Mouse (Mus musculus) heart, embryonic 11.5 days (tissue): Measurements from ENCODE around the gene Narf. TPM values are rescaled to one million over a fixed set of nuclear protein-coding genes. Genes with fewer than 3 reads are reported as not detected.

Source experiments
- ATAC-seq: fragments of 200-750 bp; cut with Nextera tagmentation; replicated peaks from 2 replicates; pipeline ENCODE4 v1.8.0; 2017; ENCODE audit warnings: moderate library complexity; ENCODE audit not compliant: insufficient number of reproducible peaks, low FRiP score, low TSS enrichment
- H3K27ac ChIP-seq: fragments of 300-500 bp; sonication (generic); 2 replicates; pipeline ENCODE4 v1.5.1; 2014; ENCODE audit warnings: mild to moderate bottlenecking, low read depth, low read length
- H3K27me3 ChIP-seq: fragments of 300-500 bp; sonication (generic); 2 replicates; pipeline ENCODE4 v1.6.1; 2014; ENCODE audit warnings: mild to moderate bottlenecking, low read length, mixed read lengths; ENCODE audit not compliant: control insufficient read depth, insufficient read depth
- H3K36me3 ChIP-seq: fragments of 300-500 bp; sonication (generic); 2 replicates; pipeline ENCODE4 v1.6.1; 2014; ENCODE audit warnings: mild to moderate bottlenecking, low read length, moderate library complexity, mixed read lengths; ENCODE audit not compliant: control insufficient read depth, insufficient read depth
- H3K4me1 ChIP-seq: fragments of 300-500 bp; sonication (generic); 2 replicates; pipeline ENCODE4 v1.6.1; 2014; ENCODE audit warnings: low read length; ENCODE audit not compliant: control insufficient read depth, insufficient read depth
- H3K4me2 ChIP-seq: fragments of 300-500 bp; sonication (generic); 2 replicates; pipeline ENCODE4 v1.6.1; 2014; ENCODE audit warnings: mild to moderate bottlenecking, moderate library complexity
- H3K4me3 ChIP-seq: fragments of 300-500 bp; sonication (generic); 2 replicates; pipeline ENCODE4 v1.5.1; 2014; ENCODE audit warnings: low read depth, low read length
- H3K9ac ChIP-seq: fragments of 300-500 bp; sonication (generic); 2 replicates; pipeline ENCODE4 v1.6.1; 2014; ENCODE audit warnings: mild to moderate bottlenecking, low read depth, low read length, moderate library complexity
- H3K9me3 ChIP-seq: fragments of 300-500 bp; sonication (generic); replicated peaks from 2 replicates; pipeline ENCODE4 v1.6.1; 2016; ENCODE audit warnings: low read length; ENCODE audit not compliant: control insufficient read depth
- WGBS: fragments of 180-500 bp; shearing (Covaris S2); extraction: QIAGEN DNeasy Blood & Tissue Kit; methylation state at CpG from one replicate; pipeline ENCODE4 v1.1.7; 2014; ENCODE audit not compliant: insufficient replicate concordance; 5-methylcytosine and 5-hydroxymethylcytosine counted together
- polyA plus RNA-seq: library from polyadenylated mRNA; unstranded; fragments of >200 nt; fragmentation: Nextera tagmentation; extraction: Ambion mirVana; gene quantifications from 2 replicates; pipeline ENCODE4 v1.2.1, GENCODE M21; 2014

Narf gene
- polyA plus RNA-seq, 1 experiment from 2014 or later = 51.3 TPM

DNA sequence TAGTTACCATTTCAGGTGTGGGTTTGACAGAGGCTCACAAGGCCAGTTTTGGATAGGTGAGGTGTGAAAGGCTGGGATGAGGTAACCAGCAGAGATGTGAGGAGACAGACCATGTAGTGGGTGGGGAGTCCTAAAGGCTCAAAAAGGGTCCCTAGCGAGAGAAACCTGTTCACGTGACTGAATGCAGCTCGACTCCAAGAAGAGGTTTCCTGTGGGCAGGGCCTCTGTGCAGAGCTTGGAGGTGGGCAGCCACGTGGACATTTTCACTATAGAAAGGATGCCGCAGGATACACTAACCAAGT is 33.2 kb upstream of the Narf start:
- H3K36me3 ChIP-seq = no peaks in the 10 kb centered on the region
- WGBS = 0% methylated on average over 5 of the region's 5 CpGs
- no peaks in the 10 kb centered on the region for H3K27me3 ChIP-seq
- H3K4me3 ChIP-seq = peak overlapping the region; percentile 79
- ATAC-seq = no peak
- peak overlapping the region; percentile 75 for H3K4me2 ChIP-seq
- 0 out of 2 replicates have a peak overlapping the region, but pooled peaks have one; percentile 10 for H3K9ac ChIP-seq
- H3K27ac ChIP-seq = no peak overlapping the region
- peaks cover 5% of the 10 kb centered on the region for H3K4me1 ChIP-seq
- no peaks in the 10 kb centered on the region for H3K9me3 ChIP-seq

DNA sequence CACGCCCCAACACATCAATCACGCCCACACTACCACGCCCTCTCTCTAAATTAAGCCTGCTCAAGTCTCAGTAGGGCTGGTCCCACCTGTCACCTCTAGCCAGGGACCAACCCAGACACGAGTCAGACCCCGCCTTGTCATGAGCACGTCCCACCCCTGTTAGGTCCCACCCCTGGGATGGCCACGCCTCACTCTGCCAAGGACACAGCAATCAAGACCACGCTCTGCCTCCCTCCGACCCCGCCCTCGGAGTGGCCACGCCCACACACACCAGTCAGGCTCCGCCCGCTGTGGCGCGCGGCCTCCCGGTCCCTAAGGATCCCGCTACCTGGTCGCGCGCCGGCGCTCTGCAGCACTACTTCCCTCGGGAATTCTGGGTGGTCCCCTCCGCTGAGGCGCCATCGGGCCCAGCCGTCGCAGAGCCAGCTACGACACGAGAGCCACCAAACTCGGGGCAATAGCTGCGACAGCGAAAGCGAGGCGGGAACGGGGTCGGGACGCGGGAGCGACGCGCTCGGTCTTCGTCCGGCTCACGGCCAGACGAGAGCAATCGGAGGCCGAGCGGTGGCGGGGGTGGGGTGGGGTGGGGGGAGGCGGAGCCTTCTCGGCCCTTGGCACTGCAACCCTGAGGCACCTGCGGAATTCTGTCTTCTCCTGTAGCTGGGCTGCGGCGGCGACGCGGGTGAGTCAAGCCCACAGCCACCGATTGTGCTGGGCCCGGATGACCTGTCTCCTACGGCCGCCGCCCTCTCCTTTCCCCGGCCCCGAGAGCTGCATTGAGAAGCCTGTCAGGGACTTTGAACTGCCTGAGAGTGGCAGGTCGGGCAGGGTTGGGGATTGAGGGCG is 32.7 kb upstream of the Narf start, which contains the start of the genes Hexdc and Ogfod3:
Gene Hexdc (plus strand): TSS at position 273 of the 846 bp plus-strand sequence.
Gene Ogfod3 (minus strand): TSS at position 551 of the 846 bp plus-strand sequence.
- WGBS = under 1% methylated on average over 66 of the region's 70 CpGs
- Histone ChIP-seq H3K4me1 (peaks cover 5% of the 10 kb centered on the region), H3K27me3 (no peaks in the 10 kb centered on the region), H3K27ac (peak within 1 kb of the TSS; percentile 84), H3K9me3 (no peaks in the 10 kb centered on the region), H3K4me3 (peak within 1 kb of the TSS; percentile 79), H3K36me3 (no peaks in the 10 kb centered on the region), H3K4me2 (peak within 1 kb of the TSS; percentile 75), H3K9ac (peak within 1 kb of the TSS; percentile 80)
- peak; percentile 99 for ATAC-seq

DNA sequence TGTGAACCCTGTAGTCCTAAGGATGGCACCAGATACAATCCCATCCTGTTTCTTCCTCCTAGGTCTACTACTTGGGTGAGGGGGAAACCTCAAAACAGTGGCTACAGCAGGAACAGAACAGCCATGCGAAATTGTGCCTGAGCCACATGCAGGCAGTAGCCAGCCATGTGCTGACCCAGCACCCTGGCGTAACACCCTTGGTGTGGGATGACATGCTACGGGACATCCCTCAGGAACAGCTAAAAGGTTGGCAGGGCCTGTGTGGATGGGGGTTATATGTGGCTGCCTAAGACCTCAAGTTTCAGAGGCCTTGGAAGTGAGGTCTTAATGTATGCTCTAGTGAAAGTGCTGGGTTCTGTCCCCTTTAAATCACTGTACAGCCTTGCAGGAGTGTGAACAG is 20.2 kb upstream of the Narf start:
- ATAC-seq = no peak
- H3K27me3 ChIP-seq = no peaks in the 10 kb centered on the region
- no peak overlapping the region for H3K4me2 ChIP-seq
- no peaks in the 10 kb centered on the region for H3K9me3 ChIP-seq
- no peak overlapping the region for H3K4me3 ChIP-seq
- H3K36me3 ChIP-seq = peaks cover 8% of the 10 kb centered on the region
- WGBS = 91% methylated on average over 3 of the region's 3 CpGs
- H3K27ac ChIP-seq = no peak overlapping the region
- H3K4me1 ChIP-seq = no peaks in the 10 kb centered on the region
- no peak overlapping the region for H3K9ac ChIP-seq

DNA sequence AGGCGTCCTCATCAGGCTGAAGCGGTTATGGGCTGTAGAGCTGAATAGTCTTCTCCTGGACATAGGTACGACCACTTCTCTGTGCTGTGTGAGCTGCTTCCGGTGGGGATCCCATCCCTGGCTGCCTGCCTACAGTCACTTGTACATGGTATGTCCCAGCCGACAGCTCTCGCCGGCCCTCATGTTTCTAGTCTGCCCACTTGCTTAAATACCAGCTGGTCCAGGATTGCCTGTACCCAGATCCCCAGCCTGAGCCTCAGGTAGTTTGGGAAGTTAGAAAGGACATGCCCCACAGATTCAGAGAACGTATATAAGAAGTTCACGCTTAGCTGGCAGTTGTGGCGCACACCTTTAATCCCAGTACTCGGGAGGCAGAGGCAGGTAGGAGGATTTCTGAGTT is 17.3 kb upstream of the Narf start:
- H3K9me3 ChIP-seq = no peaks in the 10 kb centered on the region
- no peak for ATAC-seq
- H3K27me3 ChIP-seq = no peaks in the 10 kb centered on the region
- H3K4me1 ChIP-seq = no peaks in the 10 kb centered on the region
- no peak overlapping the region for H3K27ac ChIP-seq
- H3K4me2 ChIP-seq = no peak overlapping the region
- H3K4me3 ChIP-seq = no peak overlapping the region
- 85% methylated on average over 11 of the region's 11 CpGs for WGBS
- H3K36me3 ChIP-seq = peaks cover 32% of the 10 kb centered on the region
- no peak overlapping the region for H3K9ac ChIP-seq

DNA sequence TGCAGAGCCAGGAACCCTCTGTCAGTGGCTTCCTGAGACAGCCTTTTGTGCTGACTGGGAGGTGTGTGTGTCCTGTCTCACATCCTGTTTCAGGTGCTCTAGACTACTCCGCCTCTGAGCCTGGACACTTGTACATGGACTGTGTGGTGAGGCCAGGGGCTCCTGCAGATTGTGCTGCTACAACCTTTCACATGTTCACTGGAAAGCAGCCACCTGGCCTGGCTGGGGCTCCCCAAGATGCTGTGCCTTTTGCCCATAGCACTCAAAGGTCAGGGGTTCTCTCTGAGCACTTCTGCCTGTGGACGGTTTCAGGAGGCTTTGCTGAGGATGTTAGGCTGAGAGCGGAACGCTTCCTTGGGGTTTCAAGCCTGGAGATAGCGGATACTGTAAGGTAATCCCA is 16.3 kb upstream of the Narf start:
- Histone ChIP-seq H3K4me1 (no peaks in the 10 kb centered on the region), H3K9me3 (no peaks in the 10 kb centered on the region), H3K36me3 (peaks cover 36% of the 10 kb centered on the region), H3K4me2 (no peak overlapping the region), H3K27me3 (no peaks in the 10 kb centered on the region), H3K9ac (no peak overlapping the region), H3K27ac (no peak overlapping the region), H3K4me3 (no peak overlapping the region)
- ATAC-seq = no peak
- 82% methylated on average over 5 of the region's 5 CpGs for WGBS

DNA sequence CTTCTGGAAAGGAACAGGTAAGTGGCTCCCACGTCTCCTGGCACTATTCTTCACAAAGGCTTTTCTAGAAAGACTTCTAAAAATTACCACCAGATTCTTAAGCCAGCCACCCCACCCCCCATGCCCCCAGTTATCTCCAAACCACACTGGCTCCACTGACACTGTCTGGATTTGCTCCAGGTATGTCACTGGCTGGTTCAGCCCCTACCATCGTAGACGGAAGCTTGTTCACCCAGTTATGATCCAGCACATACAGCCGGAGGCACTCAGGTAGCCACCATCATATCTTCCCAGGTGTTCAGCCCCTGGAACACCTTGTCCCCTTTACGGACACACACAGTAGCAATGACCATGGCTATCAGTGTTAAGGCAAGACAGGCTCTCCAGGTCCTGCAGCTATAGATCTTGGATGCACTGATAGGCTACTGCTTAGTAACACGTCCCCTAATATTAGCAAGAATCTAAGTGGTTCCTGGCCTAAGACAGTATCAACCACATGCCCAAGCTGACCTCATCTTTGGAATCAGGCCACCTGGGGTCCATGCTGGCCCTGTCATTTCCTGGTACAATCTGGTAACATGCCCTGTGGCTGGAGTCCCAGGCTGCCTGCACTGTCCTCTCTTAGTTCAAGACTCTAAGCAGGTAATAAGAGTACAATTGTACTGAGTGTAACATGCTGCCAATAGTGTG is 15.6 kb upstream of the Narf start:
- no peak overlapping the region for H3K4me2 ChIP-seq
- no peaks in the 10 kb centered on the region for H3K27me3 ChIP-seq
- no peaks in the 10 kb centered on the region for H3K4me1 ChIP-seq
- H3K9ac ChIP-seq = no peak overlapping the region
- peaks cover 36% of the 10 kb centered on the region for H3K36me3 ChIP-seq
- H3K27ac ChIP-seq = no peak overlapping the region
- WGBS = 77% methylated on average over 6 of the region's 6 CpGs
- H3K9me3 ChIP-seq = no peaks in the 10 kb centered on the region
- no peak overlapping the region for H3K4me3 ChIP-seq
- no peak for ATAC-seq

DNA sequence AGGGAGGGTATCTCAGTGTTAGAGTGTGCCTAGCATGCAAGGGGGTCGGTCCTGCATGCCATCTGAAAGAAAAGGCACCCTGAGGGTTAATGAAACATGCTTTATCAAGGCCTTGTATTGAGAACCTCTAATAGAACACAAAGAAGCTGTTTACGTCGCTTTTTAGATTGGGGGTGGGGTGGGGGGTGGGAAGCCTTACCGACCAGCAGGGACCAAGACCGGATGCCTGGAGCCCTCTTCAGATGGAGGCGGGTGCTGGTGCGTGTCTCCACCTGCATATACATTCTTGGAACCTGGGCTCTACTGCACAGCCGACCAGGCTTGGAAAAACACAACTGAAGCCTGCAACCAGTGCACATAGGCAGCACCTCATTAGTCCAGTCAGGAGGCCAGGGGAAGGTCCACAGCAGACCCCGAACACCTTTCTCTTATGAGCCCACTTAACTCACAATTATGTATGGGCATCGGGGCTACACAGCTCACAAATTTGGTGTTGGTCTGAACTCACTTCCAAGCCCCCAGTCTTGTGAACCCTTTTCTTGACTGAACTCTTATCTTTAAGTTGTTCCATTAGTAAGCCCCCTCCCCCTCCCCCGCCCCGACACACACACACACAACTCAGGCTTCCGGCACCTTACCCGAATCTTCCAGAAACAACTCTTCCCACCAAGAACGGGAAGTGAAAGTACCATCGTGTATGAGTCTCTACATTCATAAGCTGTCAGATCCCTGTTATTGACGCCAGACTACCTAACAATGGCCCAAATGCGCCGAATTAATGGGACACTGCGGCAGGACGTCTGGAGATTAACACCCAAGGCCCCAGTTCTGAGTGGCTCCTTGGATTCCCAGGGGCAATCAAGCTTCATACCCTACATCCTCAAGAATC is 8.7 kb upstream of the Narf start:
- H3K36me3 ChIP-seq = peaks cover 15% of the 10 kb centered on the region
- H3K9ac ChIP-seq = peak overlapping the region; percentile 82
- H3K27ac ChIP-seq = peak overlapping the region; percentile 78
- WGBS = 22% methylated on average over 21 of the region's 21 CpGs
- H3K9me3 ChIP-seq = no peaks in the 10 kb centered on the region
- H3K4me2 ChIP-seq = peak overlapping the region; percentile 81
- H3K4me1 ChIP-seq = peaks cover 13% of the 10 kb centered on the region
- H3K27me3 ChIP-seq = no peaks in the 10 kb centered on the region
- no peak; the same call in 1 of the 2 replicates for ATAC-seq
- H3K4me3 ChIP-seq = peak overlapping the region; percentile 89

DNA sequence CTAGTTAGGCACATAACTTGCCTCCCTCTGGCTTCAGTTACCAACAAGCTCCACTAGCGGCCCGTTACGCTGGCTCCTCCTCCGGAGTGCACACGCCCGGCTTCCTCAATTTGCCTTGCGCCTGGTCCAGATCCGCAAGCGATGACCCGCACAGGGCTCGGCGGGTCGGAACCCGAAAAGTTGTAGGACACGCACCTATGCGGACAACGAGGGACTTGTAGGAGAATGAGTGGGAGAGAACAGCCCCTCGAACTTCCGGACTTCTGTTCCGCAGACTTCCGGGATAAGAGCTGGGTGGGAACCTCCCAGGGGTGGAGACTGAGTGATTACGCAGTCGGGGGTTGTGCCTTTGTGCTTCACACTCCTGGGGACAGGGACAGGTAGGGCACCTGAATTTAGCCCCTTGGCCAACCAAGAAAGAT is 8.0 kb upstream of the Narf start, which contains the start of gene Cybc1:
Gene Cybc1 (minus strand): TSS at position 305 of the 422 bp plus-strand sequence.
- H3K4me3 ChIP-seq = peak within 1 kb of the TSS; percentile 89
- peak within 1 kb of the TSS; percentile 82 for H3K9ac ChIP-seq
- under 1% methylated on average over 23 of the region's 23 CpGs for WGBS
- H3K27ac ChIP-seq = peak within 1 kb of the TSS; percentile 78
- ATAC-seq = peak; percentile 76
- peak within 1 kb of the TSS; percentile 81 for H3K4me2 ChIP-seq
- no peaks in the 10 kb centered on the region for H3K27me3 ChIP-seq
- H3K4me1 ChIP-seq = peaks cover 13% of the 10 kb centered on the region
- H3K36me3 ChIP-seq = peaks cover 9% of the 10 kb centered on the region
- H3K9me3 ChIP-seq = no peaks in the 10 kb centered on the region
